Mouse (Mus musculus): Measurements from ENCODE around the gene Ttc13. TPM values are rescaled to one million over a fixed set of nuclear protein-coding genes. Genes with fewer than 3 reads are reported as not detected.

Gene Ttc13
- total RNA-seq, 4 experiments from 2014 or later = 38.5 to 42.9 (median 39.3) TPM

DNA sequence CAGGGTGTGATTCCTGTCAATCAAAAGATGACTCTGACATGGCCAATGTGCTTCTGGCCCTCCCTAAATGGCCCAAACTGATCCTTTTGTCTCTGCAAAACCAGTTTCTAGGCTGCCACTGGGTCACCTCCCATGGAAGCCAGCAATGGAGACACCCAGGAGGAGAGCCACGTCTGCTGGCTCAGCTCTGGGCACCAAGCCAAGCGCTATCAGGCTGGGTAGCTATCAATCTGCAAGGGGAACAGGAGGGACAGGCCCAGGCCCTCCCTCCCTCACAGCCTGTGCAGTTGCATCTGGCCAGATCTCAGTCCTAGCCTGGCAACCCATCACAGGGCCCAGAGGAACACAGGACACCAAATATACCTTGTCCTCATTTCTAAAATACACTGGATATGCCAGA, 63.4 kb downstream of the Ttc13 start:
- DNase-seq (ENCODE audit: low spot score in 2 of 2) = no peak

DNA sequence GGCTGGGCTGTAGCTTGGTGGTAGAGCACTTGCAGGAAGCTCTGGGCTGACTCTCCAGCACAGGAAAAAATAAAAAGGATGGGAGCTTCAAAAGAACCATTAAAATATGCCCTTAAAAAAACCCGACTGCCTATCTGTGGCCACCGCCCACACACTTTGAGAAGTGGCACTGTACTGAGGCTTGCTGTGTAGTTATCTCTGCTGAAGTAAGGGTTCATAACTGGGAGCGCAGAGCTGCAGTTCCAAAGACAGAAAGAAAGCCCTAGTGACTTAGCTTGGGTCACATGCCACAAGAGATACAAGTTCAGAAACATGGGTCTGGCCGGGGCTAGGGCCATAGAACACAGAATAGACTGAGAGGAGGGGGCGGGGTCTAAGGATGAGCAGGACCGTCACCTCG, 63.8 kb downstream of the Ttc13 start:
- no peak for DNase-seq (ENCODE audit: low spot score in 2 of 2)

DNA sequence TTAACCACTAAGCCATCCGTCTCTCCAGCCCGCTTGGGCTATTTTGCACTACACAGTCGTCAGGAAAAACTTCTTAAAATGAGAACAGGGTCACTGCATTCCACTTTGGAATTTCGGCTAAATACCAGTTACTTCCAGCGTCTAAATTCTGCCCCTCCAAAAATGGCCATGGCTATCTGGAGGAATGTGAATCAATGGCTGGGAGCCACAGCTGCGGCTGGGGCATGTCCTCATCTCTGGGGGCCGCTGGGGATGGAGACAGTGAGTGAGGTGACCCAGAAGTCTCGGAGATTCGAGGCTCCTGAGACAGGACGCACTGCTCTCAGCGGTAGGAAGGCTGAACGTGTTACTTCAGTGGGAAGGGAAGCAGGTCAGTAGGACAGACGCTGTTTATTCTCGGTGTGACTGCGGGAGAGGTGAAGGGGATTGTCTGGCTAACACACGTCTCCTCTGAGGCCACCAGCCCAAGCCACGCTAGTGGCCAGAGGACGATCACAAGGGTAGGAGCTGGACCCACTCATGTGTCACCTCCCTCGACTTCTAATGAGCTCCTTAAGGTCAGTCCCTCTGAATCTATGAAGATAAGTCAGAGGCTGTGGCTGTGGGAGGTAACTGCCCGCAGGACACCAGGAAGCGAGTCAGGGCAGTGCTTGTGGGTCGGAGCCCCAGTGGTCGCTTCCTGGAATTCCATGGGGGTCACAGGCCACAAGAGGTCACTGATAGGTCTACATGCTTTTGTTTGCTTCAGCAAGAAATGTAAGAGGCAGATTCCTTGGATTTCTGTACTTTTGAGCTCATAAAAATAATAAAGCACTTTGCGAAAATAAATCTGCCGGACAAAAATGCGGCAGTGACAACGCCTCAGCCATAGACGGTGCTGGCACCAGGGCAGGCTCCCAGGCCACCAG, 68.0 kb downstream of the Ttc13 start:
- DNase-seq (ENCODE audit: low spot score in 2 of 2) = no peak

DNA sequence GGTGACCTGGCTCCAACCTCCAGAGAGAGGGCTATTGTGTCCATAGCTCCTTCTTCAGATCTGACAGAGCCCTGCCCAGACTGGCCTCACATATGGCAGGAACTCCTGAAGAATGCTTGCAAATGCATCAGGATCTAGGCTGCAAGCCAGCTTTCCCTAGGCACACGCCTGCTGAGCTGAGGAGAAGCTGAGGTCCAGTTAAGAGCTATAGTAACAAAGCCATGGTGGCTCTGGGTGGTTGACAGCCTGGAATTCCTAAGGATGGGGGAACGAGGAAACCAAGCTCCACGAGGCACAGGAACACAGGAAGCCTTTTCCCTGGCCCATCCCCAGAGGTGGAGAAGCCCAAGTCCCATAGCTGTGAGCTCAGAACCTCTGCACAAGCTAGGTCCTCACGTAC, 69.2 kb downstream of the Ttc13 start:
- no peak for DNase-seq (ENCODE audit: low spot score in 2 of 2)

DNA sequence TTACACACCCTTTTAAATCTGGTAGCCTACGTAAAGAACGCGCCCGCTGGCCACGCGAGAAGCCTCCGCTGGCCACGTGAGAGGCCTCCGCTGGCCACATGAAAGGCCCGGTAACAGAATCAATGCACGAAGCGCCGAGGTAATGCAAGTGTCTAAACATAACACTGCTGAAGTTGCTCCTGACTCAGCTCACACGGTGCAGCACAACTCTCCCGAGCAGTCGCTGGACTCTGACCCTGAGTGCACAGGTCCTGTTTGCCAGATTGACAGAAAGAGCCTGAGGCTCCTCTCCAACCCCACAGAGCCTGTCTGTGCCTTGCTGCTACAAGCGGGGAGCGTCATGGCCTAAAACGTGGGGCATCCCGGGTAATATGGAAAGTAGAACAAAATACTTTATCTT, 70.0 kb downstream of the Ttc13 start:
- no peak for DNase-seq (ENCODE audit: low spot score in 2 of 2)

DNA sequence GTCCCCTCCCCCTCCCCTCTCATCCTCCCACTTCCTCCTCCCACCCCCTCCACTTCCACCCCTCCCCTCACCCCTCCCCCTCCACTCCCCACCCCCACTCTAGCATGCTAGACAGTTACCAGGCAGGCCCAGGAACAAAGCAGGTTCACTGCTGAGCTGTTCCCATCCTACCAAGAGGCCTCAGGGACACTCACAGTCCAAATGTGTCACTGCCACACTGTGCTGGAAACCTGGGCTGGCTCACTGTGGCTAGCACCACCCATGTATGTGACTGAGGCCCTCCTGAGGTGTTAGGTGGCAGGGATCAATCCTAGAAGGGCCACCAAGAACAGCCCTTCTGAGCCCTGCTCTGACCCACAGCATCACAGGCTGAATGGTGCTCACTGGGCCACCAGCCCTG, 73.5 kb downstream of the Ttc13 start:
- no peak for DNase-seq (ENCODE audit: low spot score in 2 of 2)

DNA sequence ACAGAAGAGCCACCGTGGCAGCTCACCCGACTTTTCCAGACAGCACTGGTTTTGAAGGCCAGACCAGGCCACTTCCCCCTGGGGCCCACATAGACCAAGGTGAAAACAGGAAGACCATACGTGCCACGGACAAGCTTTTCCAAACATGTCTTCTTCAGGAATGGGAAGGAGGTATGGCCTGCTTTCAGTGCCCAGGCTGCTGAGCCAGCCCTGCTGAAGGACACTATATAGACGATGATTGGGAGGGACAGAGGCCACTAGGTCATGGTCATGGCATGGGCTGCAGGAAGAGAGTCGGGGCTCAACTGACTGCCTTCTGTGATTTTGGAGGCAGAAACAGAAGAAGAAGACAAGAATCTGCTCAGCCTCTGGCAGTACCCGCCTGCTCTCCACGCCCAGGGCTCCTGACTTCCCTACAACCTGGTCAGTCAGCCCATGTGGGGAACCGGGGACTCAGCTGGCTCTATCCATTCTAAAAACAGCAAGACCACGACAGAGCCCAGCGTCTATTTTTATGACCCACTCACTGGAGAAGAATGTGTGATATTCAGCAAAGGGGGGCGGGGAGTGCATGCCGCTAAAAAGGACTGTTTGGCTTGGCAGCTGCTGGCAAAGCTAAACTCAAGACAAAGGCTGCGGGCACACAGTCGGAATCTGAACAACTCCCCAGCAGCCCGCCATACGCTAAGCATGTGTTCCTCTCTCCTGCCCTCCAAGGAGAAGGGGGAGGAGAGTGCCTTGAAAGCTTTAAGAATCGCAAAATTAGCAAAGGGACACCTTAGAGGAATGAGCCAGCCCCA, 78.0 kb downstream of the Ttc13 start:
- DNase-seq (ENCODE audit: low spot score in 2 of 2) = peak in 1 of 2 experiments; percentile 86

DNA sequence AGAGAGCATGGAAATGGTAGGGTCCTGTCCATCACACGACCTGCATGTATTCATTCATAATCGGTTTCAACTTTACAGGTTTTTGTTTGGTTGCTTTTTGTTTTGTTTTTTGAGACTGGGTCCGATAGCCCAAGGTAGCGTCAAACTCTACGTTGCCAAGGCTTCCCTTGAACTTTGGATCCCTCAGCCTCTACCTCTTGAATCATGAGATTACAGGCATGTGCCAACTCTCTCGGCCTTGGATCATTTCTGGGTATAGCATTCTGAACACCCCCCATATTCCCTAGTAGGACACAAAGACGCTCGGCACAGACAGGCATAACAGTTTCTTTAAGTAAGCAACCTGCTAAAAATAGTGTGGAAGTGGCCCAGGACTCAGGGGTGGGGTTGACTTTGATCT, 80.2 kb downstream of the Ttc13 start:
- DNase-seq (ENCODE audit: low spot score in 2 of 2) = no peak

DNA sequence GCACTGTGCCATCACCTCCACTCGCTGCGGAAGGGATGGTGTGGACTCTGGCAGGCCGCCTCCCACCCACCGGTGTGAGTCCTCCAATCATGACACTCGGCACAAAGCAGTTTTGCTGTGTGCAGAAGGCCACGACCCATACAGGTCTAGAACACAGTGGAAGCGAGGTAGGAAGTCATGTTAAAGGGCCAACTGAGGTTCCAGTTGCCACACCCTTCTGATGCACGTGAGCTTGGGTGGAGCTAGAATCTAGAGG, 86.6 kb downstream of the Ttc13 start:
- DNase-seq (ENCODE audit: low spot score in 2 of 2) = no peak

DNA sequence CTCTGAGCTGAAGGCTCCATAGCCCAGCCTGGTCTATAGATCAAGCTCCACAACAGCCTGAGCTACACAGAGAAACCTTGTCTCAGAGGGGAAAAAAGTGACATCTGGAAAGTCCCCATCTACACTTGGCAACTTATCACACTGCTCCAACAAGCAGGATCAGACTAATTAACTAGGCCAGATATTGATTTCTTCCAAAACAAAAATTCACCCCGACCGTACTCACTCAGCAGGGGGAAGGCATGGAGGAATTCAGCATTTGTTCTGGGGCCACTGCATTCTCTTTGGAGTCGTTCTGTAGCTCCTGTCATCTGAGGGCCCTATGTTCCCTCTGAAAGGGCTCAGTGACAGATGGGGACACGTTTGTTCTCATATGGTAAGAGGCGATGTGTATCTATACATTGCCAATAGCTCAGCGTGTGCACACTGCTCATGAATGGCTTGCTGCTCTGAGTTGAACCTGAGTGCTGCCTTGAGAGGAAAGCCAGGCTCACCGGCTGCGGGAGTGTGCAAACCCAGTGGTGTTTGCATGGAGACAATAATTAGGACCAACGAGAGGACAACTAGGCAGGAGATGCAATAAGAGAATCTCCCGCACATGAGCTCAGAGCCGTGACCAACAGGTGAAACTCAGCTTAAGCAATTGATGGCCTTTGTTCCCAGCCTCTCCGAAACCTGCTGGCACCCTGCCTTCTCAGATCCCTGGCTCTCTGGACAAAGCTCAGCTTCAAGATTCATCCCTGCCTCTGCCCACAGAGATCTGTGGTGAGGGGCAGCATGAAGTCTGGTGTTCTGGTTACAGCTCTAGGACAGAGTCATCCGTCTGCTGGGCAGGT, 87.2 kb downstream of the Ttc13 start:
- no peak for DNase-seq (ENCODE audit: low spot score in 2 of 2)

DNA sequence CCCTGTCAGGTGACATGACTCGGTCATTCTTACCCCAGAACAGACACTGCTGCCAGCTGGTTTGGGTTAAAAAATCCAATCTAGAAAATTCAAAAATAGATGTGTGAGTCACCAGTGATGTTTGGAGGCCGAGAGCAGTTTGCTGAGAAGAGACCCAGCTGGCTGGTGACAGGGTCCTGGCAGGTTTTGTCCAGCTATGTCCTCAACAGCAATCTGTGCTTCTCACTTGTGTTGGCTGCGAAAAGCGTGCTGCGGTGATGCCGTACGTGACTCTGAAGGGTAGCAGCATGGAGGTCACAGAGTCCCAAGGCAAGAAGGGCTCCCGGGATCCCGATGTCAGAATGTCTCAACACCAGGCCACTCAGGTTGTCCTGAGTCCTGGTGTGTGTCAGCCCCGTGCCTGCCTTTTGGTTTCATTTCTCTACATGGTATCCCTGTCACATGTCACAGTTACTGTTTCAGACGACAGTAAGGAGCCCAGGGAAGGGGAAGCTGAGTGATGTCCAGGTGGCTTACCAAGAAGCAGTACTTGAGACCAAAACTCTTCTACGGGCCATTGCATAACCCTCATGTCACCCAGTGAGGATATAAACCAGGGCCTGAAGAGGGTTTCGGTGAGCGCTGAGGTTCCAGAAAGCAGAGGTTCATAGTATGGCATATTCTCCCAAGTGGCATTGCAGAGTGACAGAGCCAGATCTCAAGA, 88.6 kb downstream of the Ttc13 start:
- DNase-seq (ENCODE audit: low spot score in 2 of 2) = peak in 1 of 2 experiments; percentile 71

DNA sequence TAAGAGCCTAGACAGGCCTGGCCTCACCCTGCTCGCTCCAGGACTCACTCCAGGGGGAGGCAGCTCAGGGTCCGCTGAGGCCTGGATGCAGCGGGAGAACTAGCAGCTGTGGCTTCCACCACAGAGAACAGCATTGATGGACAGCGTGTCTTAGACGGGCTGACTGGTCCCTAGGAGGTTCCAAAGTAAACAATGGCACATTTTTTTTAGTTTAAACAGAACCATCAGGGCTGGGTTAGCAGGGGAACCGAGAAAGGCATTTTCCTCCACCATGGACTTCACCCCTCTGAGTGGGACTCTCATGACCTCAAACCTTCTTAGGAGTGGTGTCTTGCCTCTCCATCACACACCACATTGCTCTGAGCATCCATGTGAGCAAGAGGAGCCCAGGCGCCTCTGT, 89.8 kb downstream of the Ttc13 start:
- no peak for DNase-seq (ENCODE audit: low spot score in 2 of 2)

DNA sequence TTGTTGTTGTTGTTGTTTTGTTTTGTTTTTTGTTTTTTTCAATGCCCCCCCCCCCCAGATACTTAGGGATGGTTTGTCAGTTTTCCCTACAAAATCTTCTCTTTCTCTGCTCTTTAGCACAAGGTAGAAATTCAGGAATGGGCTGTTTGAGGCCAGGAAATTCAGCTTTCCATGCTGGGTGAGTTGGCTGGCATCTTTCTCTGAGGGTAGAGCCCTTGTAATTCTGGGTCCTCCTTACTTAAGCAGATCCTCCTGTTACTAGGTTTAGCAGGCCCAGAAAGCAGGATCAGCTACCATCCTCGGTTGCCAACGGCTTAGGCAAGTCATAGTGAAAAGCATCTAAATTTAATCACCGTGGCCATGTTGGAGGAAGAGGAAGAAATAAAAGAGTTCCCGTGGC, 90.9 kb downstream of the Ttc13 start:
- no peak for DNase-seq (ENCODE audit: low spot score in 2 of 2)

DNA sequence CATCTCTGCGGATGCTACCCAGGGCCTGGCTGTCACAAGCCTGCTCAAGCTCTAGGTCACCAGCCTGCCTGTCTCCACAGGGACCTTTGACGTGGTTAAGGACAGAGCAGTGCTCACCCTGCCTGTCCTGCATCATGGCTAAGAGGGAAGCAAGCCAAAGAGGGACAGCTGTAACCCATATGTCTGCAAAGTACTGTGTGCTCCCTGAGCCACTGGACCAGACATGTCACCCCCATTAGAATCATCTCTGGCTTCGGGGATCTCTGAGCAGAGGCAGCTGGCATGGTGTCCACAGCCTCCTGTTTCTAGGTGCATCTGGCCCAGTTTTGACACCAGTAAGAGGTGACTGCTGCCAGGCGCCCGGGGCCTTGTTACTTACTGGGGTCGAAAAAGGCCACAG, 91.3 kb downstream of the Ttc13 start:
- no peak for DNase-seq (ENCODE audit: low spot score in 2 of 2)

DNA sequence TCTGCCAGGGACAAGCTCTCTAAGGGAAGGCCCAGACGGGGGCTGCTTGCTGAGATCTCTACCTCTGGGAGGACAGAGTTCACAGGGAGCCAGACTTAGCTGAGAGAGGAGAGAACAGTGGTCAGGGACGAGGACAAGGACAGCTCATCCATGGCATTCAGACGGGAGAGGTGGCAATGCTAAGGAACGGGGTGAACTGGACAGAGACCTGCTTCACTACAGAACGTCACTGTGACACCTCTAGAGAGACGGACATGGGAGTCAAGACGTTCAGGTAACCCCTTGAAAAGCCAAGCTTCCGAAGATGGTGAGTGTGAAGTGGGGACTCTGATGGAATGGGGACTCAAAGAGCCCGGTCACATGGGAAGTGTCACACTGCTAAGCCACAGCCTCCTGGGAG, 95.5 kb downstream of the Ttc13 start:
- no peak for DNase-seq (ENCODE audit: low spot score in 2 of 2)

Other genes with a start within 250 kb of the Ttc13 start
- gene Cog2, start 201.2 kb downstream of the Ttc13 start, total RNA-seq (2022) = 10 to 100 TPM; 43.2 to 49.2 (median 45.7) TPM
- gene Agt, start 152.3 kb downstream of the Ttc13 start, total RNA-seq (2022) = 10 to 100 TPM; 17.3 to 31.4 (median 24.9) TPM
- gene Capn9, start 145.9 kb downstream of the Ttc13 start, total RNA-seq (2022) = under 1 TPM in 1 of 4 experiments, not detected in 3; 0.35 TPM
- gene 2310022B05Rik, start 58.6 kb downstream of the Ttc13 start, total RNA-seq (2022) = 10 to 100 TPM; 68.8 to 73.0 (median 71.5) TPM
- 10 to 100 TPM; 11.4 to 13.0 (median 11.6) TPM for gene Arv1, start 156 bp upstream of the Ttc13 start, total RNA-seq (2022)
- gene Fam89a, start 29.8 kb upstream of the Ttc13 start, total RNA-seq (2022) = 1 to 10 TPM in 2 of 4 experiments, under 1 TPM in 2; 0.28 to 1.6 (median 0.83) TPM
- 1 to 10 TPM; 2.2 to 2.3 (median 2.2) TPM for gene Trim67, start 71.1 kb upstream of the Ttc13 start, total RNA-seq (2022)
- gene Gnpat, start 141.1 kb upstream of the Ttc13 start, total RNA-seq (2022) = 10 to 100 TPM; 55.0 to 63.7 (median 58.4) TPM
- gene 2810004N23Rik, start 141.1 kb upstream of the Ttc13 start, total RNA-seq (2022) = 10 to 100 TPM; 17.7 to 20.5 (median 19.6) TPM
- gene Exoc8, start 175.7 kb upstream of the Ttc13 start, total RNA-seq (2022) = 10 to 100 TPM; 33.0 to 33.4 (median 33.2) TPM
- 10 to 100 TPM; 13.9 to 15.9 (median 15.6) TPM for gene Sprtn, start 175.9 kb upstream of the Ttc13 start, total RNA-seq (2022)
- 10 to 100 TPM; 58.3 to 63.5 (median 62.1) TPM for gene Egln1, start 227.3 kb upstream of the Ttc13 start, total RNA-seq (2022)

Data from left cerebral cortex, adult 8-10 months (tissue).